Mouse (Mus musculus) C2C12 (cell line): ENCODE data around the gene Jak2.

Experiments
- CTCF ChIP-seq: IDR thresholded peaks from one replicate; pipeline ENCODE4 v1.5.1; 2011; ENCODE audit not compliant: control insufficient read depth, insufficient read depth, insufficient read length
- MYOG ChIP-seq: IDR thresholded peaks from one replicate; pipeline ENCODE4 v1.6.1; 2011; ENCODE audit not compliant: control insufficient read depth, insufficient read length; ENCODE audit errors: extremely low read depth

DNA sequence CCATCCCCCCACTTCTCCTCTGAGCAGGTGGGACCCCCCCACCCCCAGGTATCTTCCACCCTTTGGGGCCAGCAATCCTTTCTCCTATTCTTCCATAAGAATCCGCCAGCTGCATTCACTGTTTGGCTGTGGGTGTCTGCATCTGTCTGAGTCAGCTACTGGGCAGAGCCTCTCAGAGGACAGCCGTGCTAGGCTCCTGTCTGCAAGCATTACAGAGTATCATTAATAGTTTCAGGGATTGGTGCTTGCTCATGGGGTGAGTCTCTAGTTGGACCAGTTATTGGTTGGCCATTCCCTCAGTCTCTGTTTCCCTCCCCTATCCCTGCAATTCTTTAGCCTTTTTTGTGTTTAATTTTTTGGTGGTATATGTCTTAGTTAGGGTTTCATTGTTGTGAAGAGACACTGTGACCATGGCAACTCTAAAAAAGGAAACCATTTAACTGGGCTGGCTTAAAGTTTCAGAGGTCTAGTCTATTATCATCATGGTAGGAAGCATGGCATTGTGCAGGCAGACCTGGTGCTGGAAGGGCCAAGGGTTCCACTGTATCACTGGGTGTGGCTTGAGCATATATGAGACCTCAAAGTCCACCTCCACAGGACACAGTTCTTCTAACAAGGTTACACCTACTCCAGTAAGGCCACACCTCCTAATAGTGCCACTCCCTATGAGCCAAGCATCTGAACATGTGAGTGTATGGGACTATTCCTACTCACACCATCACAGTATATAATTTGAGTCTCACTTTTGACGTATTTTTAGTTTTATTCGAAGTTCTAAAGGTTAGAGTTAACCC is 15.6 kb downstream of the Jak2 start:
- TF ChIP-seq CTCF (no peak), MYOG (no peak)
